8 mouse cellular contexts compared by ENCODE assay signal in the genomic region with DNA sequence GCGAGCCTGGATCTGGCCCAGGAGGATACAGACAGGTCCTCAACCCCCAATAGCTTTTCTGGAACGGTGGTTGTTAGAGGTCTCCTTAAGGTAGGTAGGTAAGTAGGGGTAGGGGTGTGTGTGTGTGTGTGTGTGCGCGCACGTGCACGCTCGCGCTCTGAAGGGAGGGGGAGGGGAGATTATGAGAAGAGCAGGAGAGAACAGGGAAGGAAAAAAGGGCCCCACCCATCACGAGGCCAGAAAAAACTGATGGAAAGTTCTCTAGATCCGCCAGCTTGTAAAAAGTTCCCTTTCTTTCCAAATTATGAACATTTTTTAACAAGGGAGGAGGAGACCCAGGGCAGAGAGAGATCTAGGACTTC. TPM values are rescaled to one million over a fixed set of nuclear protein-coding genes. Genes with fewer than 3 reads are reported as not detected.
A peak's percentile ranks its signal among the peaks of the same experiment; 100 is the strongest.
DNase-seq lines count a peak whose midpoint lies in the region; ATAC-seq lines count a peak whose summit lies in the region.

No protein-coding gene starts in this region.

- H3K9ac ChIP-seq in lung, embryonic 16.5 days (ENCODE audit: low read length) = peak overlapping the region; percentile 57
- peak overlapping the region; percentile 49; the same call in 1 of the 2 replicates for H3K9ac ChIP-seq in forebrain, embryonic 14.5 days (ENCODE audit: low read length)
- no peak overlapping the region for H3K9ac ChIP-seq in stomach, embryonic 15.5 days

- no peak for DNase-seq in lung, postnatal 25 days (ENCODE audit: low spot score)
- DNase-seq in forebrain, embryonic 14.5 days (ENCODE audit: low spot score) = no peak
- DNase-seq in limb, embryonic 10.5 days (ENCODE audit: low spot score) = no peak
- no peak for DNase-seq in ovary, postnatal 10 days (ENCODE audit: low spot score)
- no peak for DNase-seq in frontal cortex, adult 2 months (ENCODE audit: extremely low spot score in 1 of 2, low spot score in 1 of 2)

- H3K4me2 ChIP-seq in lung, embryonic 16.5 days (ENCODE audit: low read depth, low read length) = peak overlapping the region; percentile 36
- H3K4me2 ChIP-seq in forebrain, embryonic 14.5 days (ENCODE audit: low read length) = peak overlapping the region; percentile 38
- H3K4me2 ChIP-seq in stomach, embryonic 15.5 days = peak overlapping the region; percentile 42

- peak; percentile 15 for ATAC-seq in lung, embryonic 16.5 days (ENCODE audit: low read depth)
- ATAC-seq in forebrain, embryonic 14.5 days = no peak
- peak; percentile 12 for ATAC-seq in stomach, embryonic 15.5 days (ENCODE audit: insufficient read depth, low FRiP score, low read depth)
- no peak for ATAC-seq in megakaryocyte-erythroid progenitor cell, adult 5-6 weeks (replicated peaks; ENCODE audit: low FRiP score, low TSS enrichment, poor library complexity, severe bottlenecking)

- WGBS in lung, embryonic 16.5 days = 18% methylated on average over 10 of the region's 10 CpGs
- WGBS in forebrain, embryonic 14.5 days = 9% methylated on average over 10 of the region's 10 CpGs
- under 1% methylated on average over 10 of the region's 10 CpGs for WGBS in limb, embryonic 10.5 days
- 16% methylated on average over 10 of the region's 10 CpGs for WGBS in stomach, embryonic 15.5 days

- no peaks in the 10 kb centered on the region for H3K27me3 ChIP-seq in lung, embryonic 16.5 days (ENCODE audit: control insufficient read depth, insufficient read depth, low read depth, low read length)
- H3K27me3 ChIP-seq in forebrain, embryonic 14.5 days (replicated peaks; ENCODE audit: control insufficient read depth, insufficient read depth, low read length) = no peaks in the 10 kb centered on the region
- H3K27me3 ChIP-seq in limb, embryonic 10.5 days (ENCODE audit: low read depth, poor library complexity, severe bottlenecking) = peaks cover 100% of the 10 kb centered on the region
- H3K27me3 ChIP-seq in stomach, embryonic 15.5 days (replicated peaks) = no peaks in the 10 kb centered on the region

- H3K27ac ChIP-seq in lung, embryonic 16.5 days (ENCODE audit: low read length) = peak overlapping the region; percentile 84
- peak overlapping the region; percentile 87 for H3K27ac ChIP-seq in forebrain, embryonic 14.5 days (ENCODE audit: low read depth, low read length)
- peak overlapping the region; percentile 95 for H3K27ac ChIP-seq in limb, embryonic 10.5 days
- peak overlapping the region; percentile 91 for H3K27ac ChIP-seq in stomach, embryonic 15.5 days

- H3K36me3 ChIP-seq in lung, embryonic 16.5 days (ENCODE audit: control insufficient read depth, insufficient read depth, low read length) = no peaks in the 10 kb centered on the region
- no peaks in the 10 kb centered on the region for H3K36me3 ChIP-seq in forebrain, embryonic 14.5 days (ENCODE audit: control insufficient read depth, insufficient read depth, low read length)
- no peaks in the 10 kb centered on the region for H3K36me3 ChIP-seq in limb, embryonic 10.5 days
- H3K36me3 ChIP-seq in stomach, embryonic 15.5 days = no peaks in the 10 kb centered on the region

- H3K9me3 ChIP-seq in lung, embryonic 16.5 days (ENCODE audit: control insufficient read depth, low read length) = no peaks in the 10 kb centered on the region
- H3K9me3 ChIP-seq in forebrain, embryonic 14.5 days (replicated peaks; ENCODE audit: control insufficient read depth, low read length) = no peaks in the 10 kb centered on the region
- no peaks in the 10 kb centered on the region for H3K9me3 ChIP-seq in limb, embryonic 10.5 days (replicated peaks)
- H3K9me3 ChIP-seq in stomach, embryonic 15.5 days = no peaks in the 10 kb centered on the region

- 0 out of 2 replicates have a peak overlapping the region, but pooled peaks have one; percentile 2 for H3K4me3 ChIP-seq in lung, embryonic 16.5 days (ENCODE audit: low read length)
- no peak overlapping the region for H3K4me3 ChIP-seq in forebrain, embryonic 14.5 days (ENCODE audit: low read depth, low read length)
- peak overlapping the region; percentile 44 for H3K4me3 ChIP-seq in limb, embryonic 10.5 days
- H3K4me3 ChIP-seq in stomach, embryonic 15.5 days (replicated peaks) = no peak overlapping the region

- peaks cover 83% of the 10 kb centered on the region for H3K4me1 ChIP-seq in lung, embryonic 16.5 days (replicated peaks; ENCODE audit: control insufficient read depth, insufficient read depth, low read length)
- peaks cover 79% of the 10 kb centered on the region for H3K4me1 ChIP-seq in forebrain, embryonic 14.5 days (ENCODE audit: control insufficient read depth, insufficient read depth, low read length)
- peaks cover 91% of the 10 kb centered on the region for H3K4me1 ChIP-seq in limb, embryonic 10.5 days
- H3K4me1 ChIP-seq in stomach, embryonic 15.5 days = peaks cover 84% of the 10 kb centered on the region

RNA-seq across cellular contexts. Expression of a gene that starts 20.2 kb away (rescaled TPM):
- 3.1 and 3.7 TPM in 2 replicates for polyA plus RNA-seq in lung, embryonic 16.5 days (2015; fragmentation: Nextera tagmentation; extraction: Ambion mirVana)
- 1.5 and 1.7 TPM in 2 replicates for polyA plus RNA-seq in forebrain, embryonic 14.5 days (2014; fragmentation: Nextera tagmentation; extraction: Ambion mirVana)
- polyA plus RNA-seq in limb, embryonic 10.5 days (2016; fragmentation: Nextera tagmentation; extraction: Ambion mirVana) = 3.7 and 8.1 TPM in 2 replicates
- polyA plus RNA-seq in stomach, embryonic 15.5 days (2015; fragmentation: Nextera tagmentation; extraction: Ambion mirVana) = 3.5 and 4.1 TPM in 2 replicates
- polyA plus RNA-seq in frontal cortex, adult 2 months (2012; rRNA removed) = 0.36 TPM in 1 of 2 replicates, not detected in the other
- 25.7 and 28.1 TPM in 2 replicates for total RNA-seq in megakaryocyte-erythroid progenitor cell, adult 5-6 weeks (2014; fragmentation: Nextera tagmentation)
- 8.2 and 11.4 TPM in 2 replicates for total RNA-seq in megakaryocyte-erythroid progenitor cell, adult 5-6 weeks (2017)

RNA-seq across cellular contexts. Expression of a gene that starts 41.8 kb away (rescaled TPM):
- 11.4 and 12.5 TPM in 2 replicates for polyA plus RNA-seq in lung, embryonic 16.5 days (2015; fragmentation: Nextera tagmentation; extraction: Ambion mirVana)
- 2.9 and 3.8 TPM in 2 replicates for polyA plus RNA-seq in forebrain, embryonic 14.5 days (2014; fragmentation: Nextera tagmentation; extraction: Ambion mirVana)
- polyA plus RNA-seq in limb, embryonic 10.5 days (2016; fragmentation: Nextera tagmentation; extraction: Ambion mirVana) = 4.6 and 4.7 TPM in 2 replicates
- polyA plus RNA-seq in stomach, embryonic 15.5 days (2015; fragmentation: Nextera tagmentation; extraction: Ambion mirVana) = 7.1 and 9.7 TPM in 2 replicates
- 2.9 and 4.1 TPM in 2 replicates for polyA plus RNA-seq in frontal cortex, adult 2 months (2012; rRNA removed)
- 44.2 and 65.2 TPM in 2 replicates for total RNA-seq in megakaryocyte-erythroid progenitor cell, adult 5-6 weeks (2014; fragmentation: Nextera tagmentation)
- 9.5 and 10.1 TPM in 2 replicates for total RNA-seq in megakaryocyte-erythroid progenitor cell, adult 5-6 weeks (2017)

RNA-seq across cellular contexts. Expression of a gene that starts 55.4 kb away (rescaled TPM):
- 16.9 and 19.5 TPM in 2 replicates for polyA plus RNA-seq in lung, embryonic 16.5 days (2015; fragmentation: Nextera tagmentation; extraction: Ambion mirVana)
- polyA plus RNA-seq in forebrain, embryonic 14.5 days (2014; fragmentation: Nextera tagmentation; extraction: Ambion mirVana) = 17.0 and 17.6 TPM in 2 replicates
- 31.7 and 32.0 TPM in 2 replicates for polyA plus RNA-seq in limb, embryonic 10.5 days (2016; fragmentation: Nextera tagmentation; extraction: Ambion mirVana)
- 15.8 and 17.4 TPM in 2 replicates for polyA plus RNA-seq in stomach, embryonic 15.5 days (2015; fragmentation: Nextera tagmentation; extraction: Ambion mirVana)
- polyA plus RNA-seq in frontal cortex, adult 2 months (2012; rRNA removed) = 79.7 and 79.8 TPM in 2 replicates
- 71.6 and 76.7 TPM in 2 replicates for total RNA-seq in megakaryocyte-erythroid progenitor cell, adult 5-6 weeks (2014; fragmentation: Nextera tagmentation)
- 35.8 and 51.5 TPM in 2 replicates for total RNA-seq in megakaryocyte-erythroid progenitor cell, adult 5-6 weeks (2017)

RNA-seq across cellular contexts. Expression of a gene that starts 56.9 kb away (rescaled TPM):
- 54.7 and 58.8 TPM in 2 replicates for polyA plus RNA-seq in lung, embryonic 16.5 days (2015; fragmentation: Nextera tagmentation; extraction: Ambion mirVana)
- polyA plus RNA-seq in forebrain, embryonic 14.5 days (2014; fragmentation: Nextera tagmentation; extraction: Ambion mirVana) = 47.8 and 52.3 TPM in 2 replicates
- polyA plus RNA-seq in limb, embryonic 10.5 days (2016; fragmentation: Nextera tagmentation; extraction: Ambion mirVana) = 71.7 and 79.3 TPM in 2 replicates
- polyA plus RNA-seq in stomach, embryonic 15.5 days (2015; fragmentation: Nextera tagmentation; extraction: Ambion mirVana) = 56.2 and 63.9 TPM in 2 replicates
- polyA plus RNA-seq in frontal cortex, adult 2 months (2012; rRNA removed) = 143 and 157 TPM in 2 replicates
- total RNA-seq in megakaryocyte-erythroid progenitor cell, adult 5-6 weeks (2014; fragmentation: Nextera tagmentation) = 170 and 181 TPM in 2 replicates
- 94.9 and 126 TPM in 2 replicates for total RNA-seq in megakaryocyte-erythroid progenitor cell, adult 5-6 weeks (2017)

RNA-seq across cellular contexts. Expression of a gene that starts 57.1 kb away (rescaled TPM):
- 43.9 and 44.6 TPM in 2 replicates for polyA plus RNA-seq in lung, embryonic 16.5 days (2015; fragmentation: Nextera tagmentation; extraction: Ambion mirVana)
- polyA plus RNA-seq in forebrain, embryonic 14.5 days (2014; fragmentation: Nextera tagmentation; extraction: Ambion mirVana) = 237 and 318 TPM in 2 replicates
- 0.24 and 2.1 TPM in 2 replicates for polyA plus RNA-seq in limb, embryonic 10.5 days (2016; fragmentation: Nextera tagmentation; extraction: Ambion mirVana)
- polyA plus RNA-seq in stomach, embryonic 15.5 days (2015; fragmentation: Nextera tagmentation; extraction: Ambion mirVana) = 28.7 and 29.3 TPM in 2 replicates
- 51.3 and 61.3 TPM in 2 replicates for polyA plus RNA-seq in frontal cortex, adult 2 months (2012; rRNA removed)
- 73.4 and 79.7 TPM in 2 replicates for total RNA-seq in megakaryocyte-erythroid progenitor cell, adult 5-6 weeks (2014; fragmentation: Nextera tagmentation)
- 13.3 and 26.0 TPM in 2 replicates for total RNA-seq in megakaryocyte-erythroid progenitor cell, adult 5-6 weeks (2017)

Comparison
In these comparisons a context has a peak if more than half of its experiments do, and no peak if none do; other contexts are left out.
1. ATAC-seq: peak in lung, embryonic 16.5 days (single experiment) and stomach, embryonic 15.5 days (single experiment); none in forebrain, embryonic 14.5 days (single experiment) and megakaryocyte-erythroid progenitor cell, adult 5-6 weeks (single experiment).
2. H3K4me3 ChIP-seq: peak in lung, embryonic 16.5 days (single experiment) and limb, embryonic 10.5 days (single experiment); none in forebrain, embryonic 14.5 days (single experiment) and stomach, embryonic 15.5 days (single experiment).
3. Peak in every context shown above with its lines, with median percentiles within 50 percentile points of each other: H3K27ac ChIP-seq and H3K4me2 ChIP-seq.